Mouse (Mus musculus) layer of hippocampus, adult 18-20 months (tissue): ENCODE results near the gene Shbg. TPM values are rescaled to one million over a fixed set of nuclear protein-coding genes. Genes with fewer than 3 reads are reported as not detected.
A peak's percentile ranks its signal among the peaks of the same experiment; 100 is the strongest.
"Not testable (repeated sequence)": the region's sequence is repeated elsewhere in the genome, so short reads cannot be mapped to it uniquely, and the experiment has no call there.

Source experiments
- DNase-seq, 2 experiments: peaks; one replicate each; pipeline ENCODE4 v3.0.0; 2022; ENCODE audit warnings: low spot score in 2 of 2
- total RNA-seq, 2 experiments: library from RNA; stranded (reverse); gene quantifications; 2 replicates each; pipeline ENCODE4 v1.2.3; 2021

The Shbg gene
- total RNA-seq, 2 experiments from 2014 or later, result not detected

- DNase-seq, result peak; percentile 100
Measured at GRCm38 (mm10) chr11:69632284-69633089, 14.8 kb upstream of the Shbg start, which contains the start of gene Fxr2. Fxr2 (plus strand) TSS chr11:69632990.

- DNase-seq, result no peak
Measured at GRCm38 (mm10) chr11:69629802-69630201, 12.1 kb upstream of the Shbg start.

- peak in 1 of 2 experiments; percentile 74 for DNase-seq
Measured at GRCm38 (mm10) chr11:69628286-69628685, 10.6 kb upstream of the Shbg start.

GRCm38 (mm10) chr11:69624339-69624738 lies 6.6 kb upstream of the Shbg start:
- not testable (repeated sequence) for DNase-seq

- DNase-seq, result no peak
Measured at GRCm38 (mm10) chr11:69623006-69623405, 5.3 kb upstream of the Shbg start.

GRCm38 (mm10) chr11:69622406-69622805 lies 4.7 kb upstream of the Shbg start:
- DNase-seq, result no peak

GRCm38 (mm10) chr11:69621571-69622268 lies 4.0 kb upstream of the Shbg start, which contains the start of gene Sat2:
Sat2 (plus strand) TSS chr11:69622024.
- peak in 1 of 2 experiments; percentile 54 for DNase-seq

GRCm38 (mm10) chr11:69620394-69621081 lies 2.8 kb upstream of the Shbg start:
- no peak for DNase-seq

- no peak for DNase-seq
Measured at GRCm38 (mm10) chr11:69616781-69617180, 924 bp downstream of the Shbg start.

GRCm38 (mm10) chr11:69614257-69614588 lies 3.5 kb downstream of the Shbg start:
- DNase-seq, result not testable (repeated sequence)

GRCm38 (mm10) chr11:69613553-69614256 lies 4.0 kb downstream of the Shbg start:
- peak; percentile 57 to 82 for DNase-seq

- peak in 1 of 2 experiments; percentile 37 for DNase-seq
Measured at GRCm38 (mm10) chr11:69610899-69611298, 6.8 kb downstream of the Shbg start.

GRCm38 (mm10) chr11:69609416-69609815 lies 8.3 kb downstream of the Shbg start:
- no peak for DNase-seq

- no peak for DNase-seq
Measured at GRCm38 (mm10) chr11:69608525-69608924, 9.2 kb downstream of the Shbg start.

GRCm38 (mm10) chr11:69606832-69607231 lies 10.9 kb downstream of the Shbg start:
- DNase-seq, result no peak

- no peak for DNase-seq
Measured at GRCm38 (mm10) chr11:69606491-69606795, 11.3 kb downstream of the Shbg start.

- DNase-seq, result peak; percentile 84 to 85
Measured at GRCm38 (mm10) chr11:69605726-69606490, 11.8 kb downstream of the Shbg start, which contains the start of gene Atp1b2. Atp1b2 (minus strand) TSS chr11:69605942.

- DNase-seq, result peak in 1 of 2 experiments; percentile 33
Measured at GRCm38 (mm10) chr11:69604795-69605664, 12.7 kb downstream of the Shbg start.

GRCm38 (mm10) chr11:69604347-69604746 lies 13.4 kb downstream of the Shbg start:
- no peak for DNase-seq
